Mouse (Mus musculus): ENCODE measurements around the gene Ptpdc1.

The Ptpdc1 gene

DNA sequence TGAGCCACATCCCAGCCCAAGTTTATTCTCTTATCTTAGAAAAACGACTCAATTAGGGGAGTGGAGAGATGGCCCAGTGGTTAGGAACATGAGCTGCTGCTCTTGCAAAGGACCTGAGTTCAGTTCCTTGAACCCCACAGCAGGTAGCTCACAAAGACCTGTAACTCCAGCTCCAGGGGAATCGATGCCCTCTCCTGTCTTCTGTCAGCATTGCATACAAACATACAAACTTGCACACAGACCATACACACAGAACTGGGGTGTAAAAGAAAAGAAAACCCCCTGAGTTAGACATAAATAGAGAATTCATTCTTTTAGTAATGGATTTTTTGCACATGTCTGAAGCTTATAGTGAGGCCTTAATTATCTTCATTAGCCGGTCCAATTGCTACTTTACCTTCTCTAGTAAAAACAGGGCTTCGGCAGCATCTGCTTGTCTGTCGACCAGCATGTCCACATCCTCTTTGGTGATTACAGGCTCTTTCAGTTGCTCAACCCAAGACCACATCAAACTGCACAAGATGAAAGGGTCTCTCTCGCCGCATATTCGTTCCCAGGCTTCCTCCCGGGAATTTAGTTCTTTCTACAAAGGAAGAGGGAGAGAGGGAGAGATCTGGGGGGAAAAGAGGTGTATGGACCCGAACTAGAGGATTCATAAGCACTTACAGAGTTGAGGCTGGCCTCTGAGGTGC is 42.6 kb downstream of the Ptpdc1 start:
- no peak for DNase-seq

DNA sequence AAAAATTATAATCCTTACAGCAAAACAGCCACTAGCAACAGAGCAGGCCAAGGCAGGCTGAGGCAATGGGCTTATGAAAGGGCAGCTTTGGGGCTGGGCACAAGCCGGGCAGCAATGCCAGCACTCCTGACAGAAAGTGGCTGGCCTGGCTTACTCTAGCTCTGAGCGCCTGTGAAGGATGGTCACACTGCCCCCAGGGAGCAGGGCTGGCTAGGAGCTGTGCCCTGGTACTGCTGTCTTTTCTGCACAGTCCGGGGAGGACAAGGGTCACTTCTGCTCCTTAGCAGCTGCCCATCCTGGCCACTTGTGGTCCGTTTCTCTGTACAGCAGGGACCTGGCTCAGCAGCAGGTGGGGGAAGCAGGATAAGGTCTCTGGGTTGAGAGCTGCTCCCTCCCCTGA is 46.8 kb downstream of the Ptpdc1 start:
- DNase-seq: no peak

GRCm38 (mm10) chr13:48577836-48578235 is 47.6 kb downstream of the Ptpdc1 start:
- no peak for DNase-seq

DNA sequence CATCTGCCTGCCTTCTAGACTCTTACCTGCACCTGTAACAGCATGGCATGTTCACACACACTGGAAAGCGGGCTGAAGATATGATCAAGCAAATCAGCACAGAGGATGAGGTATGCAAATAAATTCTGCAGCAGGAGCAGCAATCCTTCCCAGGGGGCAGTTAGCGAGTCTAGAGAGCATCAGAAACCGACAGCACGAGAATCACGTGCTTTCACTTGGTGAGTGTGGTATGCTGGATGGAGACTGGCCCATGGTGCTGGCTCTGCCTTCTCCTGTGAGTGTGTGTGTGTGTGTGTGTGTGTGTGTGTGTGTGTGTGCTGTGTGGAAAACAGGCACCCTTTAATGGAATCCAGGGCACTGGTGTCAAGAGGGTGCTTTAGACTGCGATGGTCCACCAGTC is 48.5 kb downstream of the Ptpdc1 start:
- DNase-seq: no peak

DNA sequence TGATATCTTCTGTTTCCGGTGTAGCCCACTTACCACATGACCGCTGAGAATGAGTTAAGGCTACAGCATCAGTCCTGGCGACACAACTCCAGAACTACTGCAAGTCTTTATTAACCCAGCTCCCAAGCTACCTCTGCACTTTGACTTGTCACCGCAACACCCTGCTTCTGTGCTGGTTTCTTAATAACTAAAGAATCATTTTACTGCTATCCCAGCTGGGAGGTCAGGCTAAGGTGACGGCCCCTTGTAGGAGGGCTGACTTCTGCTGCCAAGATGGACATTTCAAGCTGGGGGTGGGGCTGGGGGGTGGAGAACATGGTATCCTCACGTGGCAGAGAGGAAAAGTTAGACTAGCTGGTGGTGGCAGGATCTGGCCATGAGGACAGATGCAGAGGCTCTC is 50.7 kb downstream of the Ptpdc1 start:
- DNase-seq: no peak

- no peak for DNase-seq
These were observed 51.7 kb downstream of the Ptpdc1 start for GRCm38 (mm10) chr13:48573525-48574355.

DNA sequence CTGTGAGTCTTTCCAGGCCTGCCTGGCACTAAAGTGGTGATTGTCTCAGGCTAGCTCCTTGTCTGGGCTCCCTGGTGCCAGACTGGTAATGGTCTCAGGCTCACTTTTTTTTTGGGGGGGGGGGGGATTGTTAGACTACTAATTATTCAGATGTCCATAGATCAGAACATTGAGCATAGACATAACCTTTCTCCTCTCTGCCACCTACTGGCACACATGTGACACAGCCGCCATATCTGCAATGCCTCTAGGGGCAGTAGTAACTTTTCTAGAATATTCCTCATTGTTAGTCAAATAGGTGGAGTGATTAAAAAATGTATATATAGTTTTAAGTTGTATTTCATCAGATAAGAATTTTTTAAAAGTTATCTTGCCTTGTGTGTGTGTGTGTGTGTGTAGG is 53.3 kb downstream of the Ptpdc1 start:
- peak; percentile 48 for DNase-seq

GRCm38 (mm10) chr13:48571298-48571697 is 54.2 kb downstream of the Ptpdc1 start:
- DNase-seq: peak; percentile 22

DNA sequence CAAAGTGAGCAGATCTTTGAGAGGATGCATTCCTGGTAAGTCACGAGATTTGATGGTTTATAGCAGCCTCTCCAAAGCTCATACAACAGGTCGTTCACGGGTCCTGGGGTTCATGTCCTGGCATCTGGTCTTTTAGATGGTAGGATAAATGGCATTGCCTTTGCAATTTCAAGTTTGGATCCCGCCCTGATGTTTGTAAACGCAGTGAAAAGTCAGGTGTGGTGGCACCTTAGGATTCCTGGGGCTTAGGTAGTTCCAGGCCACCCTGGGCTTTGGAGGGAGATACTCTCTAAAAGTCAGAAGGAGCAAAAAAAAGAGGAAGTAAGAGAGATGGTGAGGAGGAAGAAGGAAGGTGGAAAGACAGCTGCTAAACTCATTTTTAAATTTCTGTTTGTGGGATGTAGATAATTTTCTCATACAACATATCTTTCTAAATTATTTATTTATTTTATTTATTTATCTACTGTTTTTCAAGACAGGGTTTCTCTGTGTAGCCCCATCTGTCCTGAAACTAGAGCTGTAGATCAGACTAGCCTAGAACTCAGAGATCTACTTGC is 55.8 kb downstream of the Ptpdc1 start:
- no peak for DNase-seq

GRCm38 (mm10) chr13:48567646-48568045 is 57.8 kb downstream of the Ptpdc1 start:
- DNase-seq: no peak

GRCm38 (mm10) chr13:48566116-48566935 is 59.1 kb downstream of the Ptpdc1 start:
- DNase-seq: peak; percentile 60

GRCm38 (mm10) chr13:48564881-48565600 is 60.4 kb downstream of the Ptpdc1 start:
- DNase-seq: no peak

DNA sequence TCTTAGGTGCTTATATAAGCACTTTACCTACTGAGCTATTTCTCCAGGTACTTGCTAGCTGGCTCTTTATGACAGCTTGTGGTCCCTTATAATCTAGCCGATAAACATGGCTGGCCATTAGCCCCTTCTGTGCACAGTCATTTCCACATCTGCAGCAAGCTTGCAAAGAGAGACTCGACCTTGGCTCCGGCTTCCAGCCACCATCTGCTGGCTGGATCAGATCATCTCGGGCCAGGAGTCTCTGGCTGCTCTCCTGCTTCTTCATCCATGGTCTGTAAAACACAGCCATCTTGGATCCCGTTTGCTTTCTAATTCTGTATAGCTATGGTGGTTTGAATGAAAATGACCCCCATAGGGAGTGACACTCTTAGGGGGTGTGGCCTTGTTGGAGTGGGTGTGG is 63.1 kb downstream of the Ptpdc1 start:
- no peak for DNase-seq

DNA sequence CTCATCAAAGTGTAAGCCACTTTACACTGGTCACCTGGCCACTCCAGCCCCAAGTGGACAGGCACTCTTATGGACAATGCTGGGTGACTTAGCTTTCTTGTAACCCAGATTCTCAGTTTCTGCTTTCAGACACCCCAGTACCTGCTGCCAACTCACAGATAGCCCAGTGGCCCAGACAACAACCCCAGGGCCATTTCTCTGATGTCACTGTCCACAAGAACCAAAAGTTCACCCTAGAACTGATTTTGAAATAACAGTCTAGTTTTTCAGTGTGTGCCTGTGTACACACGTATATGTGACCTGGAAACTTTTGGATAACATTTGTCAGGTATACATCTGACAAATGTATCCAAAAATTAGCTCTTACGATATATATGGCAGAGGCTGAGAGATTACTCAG is 64.0 kb downstream of the Ptpdc1 start:
- DNase-seq: no peak

GRCm38 (mm10) chr13:48555976-48556375 is 69.5 kb downstream of the Ptpdc1 start:
- DNase-seq: no peak

GRCm38 (mm10) chr13:48554552-48554951 is 70.9 kb downstream of the Ptpdc1 start:
- no peak for DNase-seq

GRCm38 (mm10) chr13:48553511-48553910 is 72.0 kb downstream of the Ptpdc1 start:
- DNase-seq: no peak

DNA sequence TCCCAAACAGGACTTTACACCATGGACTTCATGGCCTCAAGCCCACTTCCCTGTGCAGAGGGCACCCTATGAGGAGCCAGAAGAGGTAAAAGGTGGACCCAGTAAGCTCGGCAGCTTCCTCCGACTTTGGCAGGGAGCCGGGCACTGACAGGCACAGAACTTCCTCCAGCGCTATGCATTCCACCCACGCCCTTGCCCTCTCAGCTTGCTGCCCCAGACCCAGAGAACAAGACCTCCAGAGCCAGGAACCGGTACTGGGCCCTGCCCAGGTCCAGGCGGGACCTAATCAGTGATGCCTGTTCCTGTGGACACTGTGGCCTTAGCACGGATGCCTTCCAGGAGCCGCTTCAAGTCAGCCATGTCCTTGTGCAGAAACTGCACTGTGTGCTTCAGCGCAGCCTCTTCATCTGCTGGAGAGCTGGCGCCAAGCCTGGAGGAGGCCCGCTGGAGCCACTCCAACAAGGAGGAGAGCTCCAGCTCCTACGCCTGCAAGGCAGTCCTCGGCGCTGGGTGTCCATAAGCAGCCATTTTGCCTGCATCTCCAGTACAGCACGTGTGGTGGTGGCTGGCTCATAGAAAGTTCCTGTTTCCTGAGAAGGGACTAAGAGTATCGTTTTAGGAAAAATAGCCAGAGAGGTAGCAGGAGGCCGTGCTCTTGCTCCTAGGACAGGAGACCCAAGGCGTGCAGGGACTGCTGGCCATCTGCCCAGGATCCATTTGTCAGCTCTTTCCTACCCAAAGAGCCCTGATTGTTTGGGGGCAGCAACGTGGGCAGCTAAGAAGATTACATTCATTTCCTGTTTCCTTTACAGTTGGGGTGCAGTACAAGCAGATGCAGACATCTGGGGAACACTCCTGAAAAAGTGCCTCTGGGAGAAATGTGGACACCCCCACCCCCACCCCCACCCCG is 73.0 kb downstream of the Ptpdc1 start:
- DNase-seq: peak; percentile 94

GRCm38 (mm10) chr13:48548296-48548695 is 77.2 kb downstream of the Ptpdc1 start:
- DNase-seq: no peak

- DNase-seq: no peak
These were observed 77.8 kb downstream of the Ptpdc1 start for GRCm38 (mm10) chr13:48547623-48548022.

- DNase-seq: peak; percentile 100
These were observed 79.0 kb downstream of the Ptpdc1 start for GRCm38 (mm10) chr13:48546330-48546917.
